Mouse (Mus musculus) heart, embryonic 16.5 days (tissue): ENCODE measurements around the gene Golga4. TPM values are rescaled to one million over a fixed set of nuclear protein-coding genes. Genes with fewer than 3 reads are reported as not detected.

Experiments
- ATAC-seq: fragments of 200-750 bp; cut with Nextera tagmentation; replicated peaks from 2 replicates; pipeline ENCODE4 v1.8.0; 2017; ENCODE audit warnings: moderate number of reproducible peaks; ENCODE audit not compliant: insufficient read depth, low FRiP score; ENCODE audit errors: extremely low read depth
- H3K27ac ChIP-seq: fragments of 300-500 bp; sonication (generic); 2 replicates; pipeline ENCODE4 v1.5.1; 2014; ENCODE audit warnings: mild to moderate bottlenecking, low read length, control low read depth, moderate library complexity
- H3K27me3 ChIP-seq: fragments of 300-500 bp; sonication (generic); 2 replicates; pipeline ENCODE4 v1.6.1; 2014; ENCODE audit warnings: low read length, mixed read lengths; ENCODE audit not compliant: control insufficient read depth, insufficient read depth
- H3K36me3 ChIP-seq: fragments of 300-500 bp; sonication (generic); 2 replicates; pipeline ENCODE4 v1.6.1; 2014; ENCODE audit not compliant: control insufficient read depth, insufficient read depth
- H3K4me1 ChIP-seq: fragments of 300-500 bp; sonication (generic); 2 replicates; pipeline ENCODE4 v1.6.1; 2014; ENCODE audit warnings: low read length, mixed read lengths; ENCODE audit not compliant: control insufficient read depth, insufficient read depth
- H3K4me2 ChIP-seq: fragments of 300-500 bp; sonication (generic); 2 replicates; pipeline ENCODE4 v1.6.1; 2014; ENCODE audit warnings: low read depth, mild to moderate bottlenecking, control low read depth, low read length
- H3K4me3 ChIP-seq: fragments of 300-500 bp; sonication (generic); 2 replicates; pipeline ENCODE4 v1.5.1; 2014; ENCODE audit warnings: mild to moderate bottlenecking, control low read depth, low read length
- H3K9ac ChIP-seq: fragments of 300-500 bp; sonication (generic); 2 replicates; pipeline ENCODE4 v1.6.1; 2014; ENCODE audit warnings: low read length, control low read depth
- H3K9me3 ChIP-seq: fragments of 300-500 bp; sonication (generic); replicated peaks from 2 replicates; pipeline ENCODE4 v1.6.1; 2016; ENCODE audit warnings: low read length; ENCODE audit not compliant: control insufficient read depth
- WGBS: fragments of 180-500 bp; shearing (Covaris S2); extraction: QIAGEN DNeasy Blood & Tissue Kit; methylation state at CpG from one replicate; pipeline ENCODE4 v1.1.7; 2014; 5-methylcytosine and 5-hydroxymethylcytosine counted together
- polyA plus RNA-seq: library from polyadenylated mRNA; unstranded; fragments of >200 nt; fragmentation: Nextera tagmentation; extraction: Ambion mirVana; gene quantifications from 2 replicates; pipeline ENCODE4 v1.2.1, GENCODE M21; 2015

The Golga4 gene
- polyA plus RNA-seq, 1 experiment from 2014 or later = 54.6 TPM

- WGBS = 57% methylated on average over 6 of the region's 6 CpGs
- Histone ChIP-seq H3K9ac (no peak overlapping the region), H3K36me3 (peaks cover 15% of the 10 kb centered on the region; the same call in 1 of the 2 replicates), H3K27ac (no peak overlapping the region), H3K4me2 (no peak overlapping the region), H3K9me3 (no peaks in the 10 kb centered on the region), H3K27me3 (no peaks in the 10 kb centered on the region), H3K4me3 (no peak overlapping the region), H3K4me1 (peaks cover 7% of the 10 kb centered on the region; the same call in 1 of the 2 replicates)
- ATAC-seq = 0 out of 2 replicates have a peak, but pooled peaks have one; percentile 35
Observed at GRCm38 (mm10) chr9:118582757-118583156, 76.7 kb downstream of the Golga4 start.

- H3K4me3 ChIP-seq = no peak overlapping the region
- H3K4me2 ChIP-seq = no peak overlapping the region
- ATAC-seq = no peak
- 48% methylated on average over 1 of the region's 1 CpGs for WGBS
- H3K4me1 ChIP-seq = peaks cover 16% of the 10 kb centered on the region
- H3K36me3 ChIP-seq = peaks cover 8% of the 10 kb centered on the region; the same call in 1 of the 2 replicates
- no peaks in the 10 kb centered on the region for H3K9me3 ChIP-seq
- H3K27me3 ChIP-seq = no peaks in the 10 kb centered on the region
- H3K27ac ChIP-seq = no peak overlapping the region
- no peak overlapping the region for H3K9ac ChIP-seq
Observed at GRCm38 (mm10) chr9:118584838-118585237, 78.8 kb downstream of the Golga4 start.

GRCm38 (mm10) chr9:118585998-118586397 lies 79.9 kb downstream of the Golga4 start:
- peaks cover 27% of the 10 kb centered on the region for H3K4me1 ChIP-seq
- no peak overlapping the region for H3K9ac ChIP-seq
- no peak for ATAC-seq
- H3K9me3 ChIP-seq = no peaks in the 10 kb centered on the region
- H3K4me2 ChIP-seq = no peak overlapping the region
- no peak overlapping the region for H3K4me3 ChIP-seq
- no peaks in the 10 kb centered on the region for H3K27me3 ChIP-seq
- WGBS = 62% methylated on average over 6 of the region's 6 CpGs
- no peak overlapping the region for H3K27ac ChIP-seq
- H3K36me3 ChIP-seq = 0 out of 2 replicates have a peak, but pooled peaks cover 6% of the 10 kb centered on the region

- WGBS = 70% methylated on average over 4 of the region's 4 CpGs
Observed at GRCm38 (mm10) chr9:118587115-118587514, 81.0 kb downstream of the Golga4 start.

DNA sequence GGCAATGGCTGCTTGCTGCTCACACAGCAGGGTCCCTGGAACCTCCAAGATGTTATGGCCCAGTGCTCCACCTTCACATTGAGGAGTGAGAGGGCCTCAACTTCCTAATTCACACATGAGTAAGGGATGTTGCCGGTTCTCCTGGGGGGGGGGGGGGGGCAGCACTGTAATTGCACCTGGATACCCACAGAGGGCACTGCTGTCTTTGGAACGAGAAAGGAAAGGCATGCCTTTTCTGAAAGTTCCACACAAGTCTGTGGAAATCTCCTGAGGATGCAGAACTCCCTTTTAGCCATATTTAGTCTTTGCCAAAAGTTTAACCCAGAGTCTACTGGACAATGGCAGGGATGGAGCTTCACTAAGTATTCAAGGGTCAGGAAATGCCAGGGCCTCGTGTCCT lies 83.2 kb downstream of the Golga4 start:
- H3K9ac ChIP-seq = no peak overlapping the region; the same call in 1 of the 2 replicates
- 24% methylated on average over 3 of the region's 3 CpGs for WGBS

More at GRCm38 (mm10) chr9:118587115-118587514, 81.0 kb downstream of the Golga4 start:
- Histone ChIP-seq H3K4me1 (peaks cover 29% of the 10 kb centered on the region), H3K4me3 (no peak overlapping the region), H3K9ac (no peak overlapping the region), H3K36me3 (0 out of 2 replicates have a peak, but pooled peaks cover 2% of the 10 kb centered on the region), H3K27me3 (no peaks in the 10 kb centered on the region), H3K9me3 (no peaks in the 10 kb centered on the region), H3K27ac (no peak overlapping the region), H3K4me2 (no peak overlapping the region)
- no peak for ATAC-seq

DNA sequence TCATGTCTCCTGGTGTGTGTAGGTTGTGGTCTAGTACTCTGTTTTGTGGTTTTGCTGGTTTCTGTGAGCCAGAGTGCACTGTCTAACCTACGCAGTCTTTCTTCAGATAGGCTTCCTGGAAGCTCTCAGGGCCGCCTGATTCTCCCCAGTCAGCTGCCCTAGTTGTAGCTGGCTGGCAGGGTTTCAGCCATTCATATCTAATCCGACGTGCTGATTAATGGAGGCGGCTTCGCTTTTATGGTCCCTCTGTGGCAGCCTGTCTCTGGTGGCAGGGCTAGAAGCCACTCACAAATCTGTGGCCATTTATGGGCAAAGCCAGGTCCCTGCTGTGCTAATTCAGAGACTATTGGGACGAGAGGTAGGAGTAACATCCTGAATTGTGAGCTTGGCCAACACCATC lies 84.2 kb downstream of the Golga4 start:
- ATAC-seq = peak; percentile 82
- H3K36me3 ChIP-seq = no peaks in the 10 kb centered on the region
- H3K27me3 ChIP-seq = no peaks in the 10 kb centered on the region
- H3K27ac ChIP-seq = peak overlapping the region; percentile 77
- peak overlapping the region; percentile 51 for H3K9ac ChIP-seq
- peak overlapping the region; percentile 19; the same call in 1 of the 2 replicates for H3K4me2 ChIP-seq
- WGBS = 15% methylated on average over 7 of the region's 7 CpGs
- no peak overlapping the region for H3K4me3 ChIP-seq
- peaks cover 35% of the 10 kb centered on the region for H3K4me1 ChIP-seq
- H3K9me3 ChIP-seq = no peaks in the 10 kb centered on the region

More for the DNA sequence above, 83.2 kb downstream of the Golga4 start:
- Histone ChIP-seq H3K36me3 (no peaks in the 10 kb centered on the region), H3K4me3 (no peak overlapping the region), H3K4me1 (peaks cover 38% of the 10 kb centered on the region), H3K27ac (no peak overlapping the region; the same call in 1 of the 2 replicates), H3K4me2 (0 out of 2 replicates have a peak overlapping the region, but pooled peaks have one; percentile 7), H3K9me3 (no peaks in the 10 kb centered on the region), H3K27me3 (no peaks in the 10 kb centered on the region)
- no peak for ATAC-seq

GRCm38 (mm10) chr9:118591633-118592032 lies 85.6 kb downstream of the Golga4 start:
- no peak for ATAC-seq
- H3K4me3 ChIP-seq = no peak overlapping the region
- H3K36me3 ChIP-seq = no peaks in the 10 kb centered on the region
- 81% methylated on average over 6 of the region's 6 CpGs for WGBS
- H3K4me1 ChIP-seq = peaks cover 40% of the 10 kb centered on the region
- no peaks in the 10 kb centered on the region for H3K27me3 ChIP-seq
- H3K4me2 ChIP-seq = no peak overlapping the region
- H3K27ac ChIP-seq = no peak overlapping the region
- no peaks in the 10 kb centered on the region for H3K9me3 ChIP-seq
- no peak overlapping the region for H3K9ac ChIP-seq

- no peaks in the 10 kb centered on the region for H3K27me3 ChIP-seq
- no peak overlapping the region for H3K4me3 ChIP-seq
- WGBS = 30% methylated on average over 13 of the region's 13 CpGs
- ATAC-seq = 0 out of 2 replicates have a peak, but pooled peaks have one; percentile 3
- peak overlapping the region; percentile 13; the same call in 1 of the 2 replicates for H3K4me2 ChIP-seq
- peak overlapping the region; percentile 34; the same call in 1 of the 2 replicates for H3K27ac ChIP-seq
- H3K9me3 ChIP-seq = no peaks in the 10 kb centered on the region
- H3K9ac ChIP-seq = no peak overlapping the region
- no peaks in the 10 kb centered on the region for H3K36me3 ChIP-seq
- peaks cover 42% of the 10 kb centered on the region for H3K4me1 ChIP-seq
Observed at GRCm38 (mm10) chr9:118592585-118593249, 86.7 kb downstream of the Golga4 start.

- Histone ChIP-seq H3K27me3 (no peaks in the 10 kb centered on the region), H3K36me3 (no peaks in the 10 kb centered on the region), H3K9me3 (no peaks in the 10 kb centered on the region), H3K4me2 (no peak overlapping the region), H3K27ac (no peak overlapping the region), H3K4me3 (no peak overlapping the region), H3K4me1 (peaks cover 42% of the 10 kb centered on the region), H3K9ac (no peak overlapping the region)
- ATAC-seq = no peak
- WGBS = 86% methylated on average over 8 of the region's 8 CpGs
Observed at GRCm38 (mm10) chr9:118593443-118593842, 87.4 kb downstream of the Golga4 start.
